8 mouse cellular contexts compared by ENCODE assay signal in genomic region chr5:74311200-74311825, GRCm38 (mm10).
DNase-seq lines count a peak whose midpoint lies in the region; ATAC-seq and TF ChIP-seq lines count a peak whose summit lies in the region.
"Had no signal": no experiment of that assay in that cellular context is flagged by ENCODE, and none has a peak within 500 bp of the region (broad histone marks: within the 10 kb centered on the region; RNA-seq: fewer than 3 reads in every experiment).

No protein-coding gene starts in this region.

- 36% methylated on average over 6 of the region's 6 CpGs for WGBS in forebrain, embryonic 14.5 days
- 47% methylated on average over 6 of the region's 6 CpGs for WGBS in kidney, adult 2 months

- peak; percentile 68 for ATAC-seq in forebrain, embryonic 14.5 days

- peak; percentile 69 for TF ChIP-seq CTCF in kidney, adult 2 months (conservative IDR thresholded peaks at IDR 0.05; ENCODE audit: insufficient read depth, insufficient read length, low read depth, low read length)

- no peaks in the 10 kb centered on the region for H3K27me3 ChIP-seq in forebrain, embryonic 14.5 days (replicated peaks; ENCODE audit: control insufficient read depth, insufficient read depth, low read length)
- no peaks in the 10 kb centered on the region for H3K27me3 ChIP-seq in kidney, adult 2 months (replicated peaks; ENCODE audit: control insufficient read depth, insufficient read depth, low read length)
- H3K27me3 ChIP-seq: heart, embryonic 15.5 days had no signal

- H3K27ac ChIP-seq in forebrain, embryonic 14.5 days (ENCODE audit: low read depth, low read length): no peak overlapping the region
- H3K27ac ChIP-seq in kidney, adult 2 months (ENCODE audit: insufficient read depth, low read depth, low read length): no peak overlapping the region
- H3K27ac ChIP-seq: heart, embryonic 15.5 days had no signal

- TF ChIP-seq POLR2A in kidney, adult 2 months (IDR thresholded peaks at IDR 0.05; ENCODE audit: low read depth, low read length): no peak

- H3K9ac ChIP-seq in forebrain, embryonic 14.5 days (ENCODE audit: low read length): no peak overlapping the region
- H3K9ac ChIP-seq: heart, embryonic 15.5 days had no signal

- H3K4me3 ChIP-seq in forebrain, embryonic 14.5 days (ENCODE audit: low read depth, low read length): no peak overlapping the region
- H3K4me3 ChIP-seq in kidney, adult 2 months (ENCODE audit: insufficient read depth, low read depth, low read length): no peak overlapping the region
- H3K4me3 ChIP-seq: heart, embryonic 15.5 days had no signal

- no peaks in the 10 kb centered on the region for H3K9me3 ChIP-seq in forebrain, embryonic 14.5 days (replicated peaks; ENCODE audit: control insufficient read depth, low read length)
- H3K9me3 ChIP-seq: heart, embryonic 15.5 days had no signal

- H3K4me1 ChIP-seq in forebrain, embryonic 14.5 days (ENCODE audit: control insufficient read depth, insufficient read depth, low read length): no peaks in the 10 kb centered on the region; the same call in 1 of the 2 replicates
- no peaks in the 10 kb centered on the region for H3K4me1 ChIP-seq in kidney, adult 2 months (ENCODE audit: control insufficient read depth, insufficient read depth, low read length)

- DNase-seq in ovary, postnatal 14 days (ENCODE audit: low spot score): peak; percentile 49
- DNase-seq in ovary, adult 18-20 months (ENCODE audit: low spot score): no peak
- DNase-seq in WW6 (ENCODE audit: low read depth, low spot score): peak; percentile 26
- DNase-seq in forebrain, embryonic 14.5 days (ENCODE audit: low spot score): peak; percentile 83
- DNase-seq in kidney, adult 2 months: peak; percentile 59
- DNase-seq in lung, adult 18-20 months: peak; percentile 20 to 37
- DNase-seq in right cerebral cortex, postnatal 4 days: peak; percentile 43

- H3K36me3 ChIP-seq in forebrain, embryonic 14.5 days (ENCODE audit: control insufficient read depth, insufficient read depth, low read length): no peaks in the 10 kb centered on the region
- H3K36me3 ChIP-seq in kidney, adult 2 months (ENCODE audit: control insufficient read depth, insufficient read depth, low read length): no peaks in the 10 kb centered on the region
- H3K36me3 ChIP-seq: heart, embryonic 15.5 days had no signal

- H3K4me2 ChIP-seq in forebrain, embryonic 14.5 days (ENCODE audit: low read length): no peak overlapping the region
- H3K4me2 ChIP-seq: heart, embryonic 15.5 days had no signal
